Mouse (Mus musculus) erythroid progenitor cell, adult 5-6 weeks (primary cell): ENCODE measurements around the gene Syt12. TPM values are rescaled to one million over a fixed set of nuclear protein-coding genes. Genes with fewer than 3 reads are reported as not detected.
A peak's percentile ranks its signal among the peaks of the same experiment; 100 is the strongest.

Source experiments
- ATAC-seq: replicated peaks from 2 replicates; pipeline ENCODE4 v1.8.0; 2016; ENCODE audit warnings: moderate number of reproducible peaks, mild to moderate bottlenecking, moderate TSS enrichment, inconsistent platforms; ENCODE audit not compliant: poor library complexity, low FRiP score, severe bottlenecking
- total RNA-seq, 2 experiments: library from RNA; stranded (forward) in 1 of 2; stranded (reverse) in 1 of 2; fragments of 150-400 nt in 1 of 2; fragments of 186-747, 209-891 nt in 1 of 2; gene quantifications; 2 replicates each; pipeline versions ENCODE4 v1.2.3 to v1.2.4; 2015 to 2017; ENCODE audit warnings: low replicate concordance in 2 of 2

Gene Syt12
- total RNA-seq, 2 experiments from 2014 or later = not detected

- peak; percentile 77 for ATAC-seq
Measured at GRCm38 (mm10) chr19:4420153-4420910, 56.9 kb downstream of the Syt12 start.

- ATAC-seq = no peak
Measured at GRCm38 (mm10) chr19:4419711-4420110, 57.5 kb downstream of the Syt12 start.

DNA sequence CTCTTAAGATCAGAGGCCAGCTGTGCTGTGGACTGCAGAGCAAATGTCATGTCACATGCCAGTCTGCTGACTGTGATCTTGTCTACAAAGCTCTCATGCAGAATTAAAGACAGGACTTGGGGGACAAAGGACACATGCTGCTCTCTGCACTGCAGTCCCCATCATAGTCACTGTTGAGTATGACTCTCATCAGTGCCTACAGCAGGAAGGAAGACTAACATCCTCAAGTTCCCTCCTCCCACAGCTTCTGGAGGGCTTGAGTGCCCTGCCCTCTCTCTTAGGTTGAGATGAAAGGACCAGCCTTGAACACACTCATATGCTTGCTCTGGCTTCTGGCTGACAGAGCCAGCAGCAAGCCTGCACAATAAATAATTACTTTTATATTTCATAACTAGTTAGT lies 59.5 kb downstream of the Syt12 start:
- no peak for ATAC-seq

- peak; percentile 88 for ATAC-seq
Measured at GRCm38 (mm10) chr19:4417183-4417582, 60.1 kb downstream of the Syt12 start.

DNA sequence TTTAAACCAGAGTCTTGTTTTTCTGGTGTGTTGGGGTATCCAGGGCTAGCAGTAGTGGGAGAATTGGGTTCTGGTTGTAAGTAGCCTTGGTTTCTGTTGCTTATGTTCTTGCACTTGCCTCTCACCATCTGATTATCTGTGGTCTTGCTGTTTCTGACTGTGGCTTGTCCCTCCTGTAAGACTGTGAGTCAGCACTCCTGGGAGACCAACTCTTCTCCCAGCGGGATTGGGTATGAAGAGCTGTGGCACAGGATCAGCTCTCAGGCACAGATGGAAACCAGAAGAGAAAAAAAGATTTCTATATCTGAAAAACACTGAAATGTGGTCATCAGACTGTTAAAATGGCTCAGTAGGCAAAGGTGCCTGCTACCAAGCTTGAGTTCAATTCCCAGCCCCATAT lies 62.6 kb downstream of the Syt12 start:
- no peak for ATAC-seq

- no peak for ATAC-seq
Measured at GRCm38 (mm10) chr19:4409062-4409461, 68.2 kb downstream of the Syt12 start.

DNA sequence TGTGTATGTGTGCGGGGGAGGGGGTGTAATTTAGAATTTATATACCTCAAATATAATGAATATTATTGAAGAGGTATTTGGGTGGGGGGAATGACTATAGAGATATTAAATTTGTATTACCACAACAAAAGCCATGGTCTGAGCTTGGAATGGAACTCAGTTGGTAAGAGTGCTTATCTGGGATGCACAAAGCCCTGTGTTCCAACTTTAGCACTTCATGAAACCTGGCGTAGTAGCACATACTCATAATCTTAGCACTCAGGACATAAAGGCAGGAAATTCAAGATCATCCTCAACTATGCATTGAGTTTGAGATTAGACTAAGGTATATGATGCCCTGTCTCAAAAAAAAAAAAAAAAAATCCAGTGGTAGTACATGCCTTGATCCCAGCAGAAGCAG lies 72.4 kb downstream of the Syt12 start:
- ATAC-seq = no peak

- no peak for ATAC-seq
Measured at GRCm38 (mm10) chr19:4398959-4399358, 78.3 kb downstream of the Syt12 start.

GRCm38 (mm10) chr19:4398630-4398948 lies 78.7 kb downstream of the Syt12 start:
- no peak for ATAC-seq

DNA sequence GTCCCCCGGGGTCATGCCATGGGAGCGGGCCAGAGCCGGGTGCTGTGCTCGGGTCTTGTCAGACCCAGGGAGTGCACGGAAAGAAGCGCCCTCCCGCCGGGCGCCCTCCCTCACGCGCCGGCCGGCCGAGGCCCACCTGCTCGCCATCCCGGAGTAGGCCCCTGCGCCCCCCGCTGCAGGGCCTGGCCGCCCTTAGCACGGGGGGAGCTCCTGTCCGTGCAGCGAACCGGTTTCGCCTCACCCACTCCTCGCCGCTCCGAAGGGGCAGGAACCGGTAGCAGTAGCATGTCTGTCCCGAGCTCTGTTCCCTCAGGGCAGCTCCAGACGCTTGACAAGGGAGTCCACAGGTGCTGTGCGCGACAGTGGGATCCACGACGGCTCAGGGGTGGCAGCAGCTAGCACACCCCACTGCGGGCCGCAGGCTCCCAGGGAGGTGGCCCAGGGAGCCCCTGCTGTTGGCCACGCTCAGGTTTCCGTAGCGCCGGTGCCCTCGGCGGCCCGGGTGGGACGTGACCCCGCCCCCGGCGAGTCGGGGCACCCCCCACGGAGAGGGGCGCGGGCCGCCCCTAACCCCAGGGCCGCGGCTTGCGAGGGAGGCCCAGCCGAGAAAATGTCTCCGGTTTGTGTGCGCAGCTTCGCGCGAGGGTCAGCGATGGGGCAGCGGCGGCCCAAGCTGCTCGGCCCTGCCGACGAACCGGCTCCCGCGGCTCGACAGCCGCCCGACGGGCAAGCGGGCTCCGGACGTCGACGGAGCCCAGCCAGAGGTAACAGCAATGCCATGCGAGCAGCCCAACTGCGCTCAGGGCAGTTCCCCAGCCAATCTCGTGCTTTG lies 79.2 kb downstream of the Syt12 start, which contains the start of gene Kdm2a:
Gene Kdm2a, minus strand, starts transcription at position 488 of the 832 bp plus-strand sequence.
- ATAC-seq = peak; percentile 21; the same call in 1 of the 2 replicates

DNA sequence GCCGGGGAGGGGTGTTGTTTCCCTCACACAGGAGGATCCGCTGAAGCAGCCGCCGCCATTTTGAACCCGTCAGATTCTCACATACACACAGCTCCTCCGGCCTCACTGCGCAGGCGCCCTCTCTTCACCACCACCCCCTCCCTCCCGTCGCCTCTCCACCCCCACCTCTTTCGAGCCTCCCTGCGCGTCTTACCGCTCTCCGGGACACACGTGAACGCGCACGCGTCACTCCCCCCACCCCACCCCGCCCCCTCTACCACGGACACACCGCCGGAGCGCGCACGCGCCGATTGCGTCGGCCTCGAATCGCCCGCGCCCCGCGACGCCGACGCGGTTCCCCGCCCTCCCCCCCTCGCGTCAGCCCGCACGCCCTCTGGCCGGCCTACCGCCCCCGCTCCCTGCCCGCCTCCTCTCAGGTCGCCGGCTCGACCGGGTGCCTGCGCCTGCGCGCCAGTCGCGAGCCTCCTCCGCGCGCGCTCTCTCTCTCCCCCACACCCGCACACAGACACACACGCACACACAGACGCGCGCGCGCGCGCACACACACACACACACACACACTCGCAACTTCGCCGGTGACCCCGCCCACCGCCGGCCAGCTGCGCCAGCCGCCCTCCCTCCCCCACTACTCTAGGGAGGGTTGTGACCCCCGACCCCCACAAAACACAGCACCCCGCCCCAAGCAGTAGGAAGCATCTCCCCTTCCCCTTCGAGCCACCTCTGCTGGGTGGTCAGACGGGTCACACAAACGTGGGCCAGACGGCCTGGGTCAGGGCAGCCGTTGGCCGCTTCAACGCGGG lies 80.0 kb downstream of the Syt12 start:
- ATAC-seq = peak; percentile 84

DNA sequence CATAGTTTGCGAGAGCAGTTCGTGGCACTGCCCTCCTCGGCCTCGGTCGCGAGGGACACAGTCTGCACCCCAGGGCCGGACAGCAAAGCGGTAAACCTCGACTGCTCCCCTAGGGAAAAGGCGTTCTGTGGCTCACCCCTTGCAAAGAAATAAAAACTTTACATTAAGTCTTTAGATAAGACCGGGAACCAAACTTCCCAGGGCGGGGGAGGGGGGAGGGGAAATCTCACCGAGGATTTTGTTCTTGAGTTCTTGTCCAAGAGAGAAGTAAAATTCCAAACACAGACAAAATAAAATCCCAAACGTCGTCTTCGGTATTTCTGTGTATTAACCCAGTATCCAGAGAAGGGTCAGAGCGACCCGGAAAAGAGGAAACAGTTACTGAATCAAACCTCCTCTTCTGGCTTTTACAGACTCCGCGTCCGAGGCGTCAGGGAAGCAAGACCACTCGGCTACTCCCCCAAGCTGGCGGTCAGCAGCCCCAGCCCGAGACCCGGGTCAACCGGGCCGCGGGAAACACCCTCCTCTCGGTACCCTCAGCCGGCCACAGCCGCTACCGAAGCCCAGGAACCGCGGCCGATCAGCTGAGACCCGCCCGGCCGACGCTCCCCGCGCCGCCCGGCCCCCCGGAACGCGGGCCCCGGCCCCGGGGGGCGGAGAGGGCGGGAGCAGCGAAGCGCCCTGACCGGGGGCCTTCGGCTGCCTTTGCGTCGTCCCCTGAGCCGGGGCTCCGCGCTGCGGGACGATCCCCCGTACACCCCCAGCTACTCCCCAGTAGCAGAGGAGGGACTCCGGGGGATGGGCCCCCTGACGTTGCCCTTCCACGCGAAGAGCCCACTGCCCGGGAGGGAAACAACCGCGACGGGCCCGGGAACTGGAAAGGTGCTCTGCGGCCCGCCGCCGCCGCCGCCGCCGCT lies 80.9 kb downstream of the Syt12 start:
- ATAC-seq = peak; percentile 33; the same call in 1 of the 2 replicates

Other genes with a start within 250 kb of the Syt12 start
- gene Pold4, start 245.5 kb downstream of the Syt12 start, total RNA-seq (2015; ENCODE audit: low replicate concordance) = 21.8 and 24.5 TPM in 2 replicates
- gene Pold4, start 245.5 kb downstream of the Syt12 start, total RNA-seq (2017; ENCODE audit: low replicate concordance) = 5.0 and 16.1 TPM in 2 replicates
- 2.2 and 16.8 TPM in 2 replicates for gene Ssh3, start 208.3 kb downstream of the Syt12 start, total RNA-seq (2015; ENCODE audit: low replicate concordance)
- gene Ssh3, start 208.3 kb downstream of the Syt12 start, total RNA-seq (2017; ENCODE audit: low replicate concordance) = 0.90 and 5.2 TPM in 2 replicates
- gene Ankrd13d, start 194.3 kb downstream of the Syt12 start, total RNA-seq (2015; ENCODE audit: low replicate concordance) = 0.72 and 1.3 TPM in 2 replicates
- gene Ankrd13d, start 194.3 kb downstream of the Syt12 start, total RNA-seq (2017; ENCODE audit: low replicate concordance) = 0.39 TPM in 1 of 2 replicates, not detected in the other
- gene Grk2, start 171.2 kb downstream of the Syt12 start, total RNA-seq (2015; ENCODE audit: low replicate concordance) = 71.3 and 72.8 TPM in 2 replicates
- gene Grk2, start 171.2 kb downstream of the Syt12 start, total RNA-seq (2017; ENCODE audit: low replicate concordance) = 40.5 and 47.1 TPM in 2 replicates
- 40.7 and 74.2 TPM in 2 replicates for gene Kdm2a, start 79.2 kb downstream of the Syt12 start, total RNA-seq (2015; ENCODE audit: low replicate concordance)
- 79.4 and 114 TPM in 2 replicates for gene Kdm2a, start 79.2 kb downstream of the Syt12 start, total RNA-seq (2017; ENCODE audit: low replicate concordance)
- not detected in 2 replicates for gene Rhod, start 38.0 kb downstream of the Syt12 start, total RNA-seq (2015; ENCODE audit: low replicate concordance)
- gene Rhod, start 38.0 kb downstream of the Syt12 start, total RNA-seq (2017; ENCODE audit: low replicate concordance) = not detected in 2 replicates
- not detected in 2 replicates for gene 2010003K11Rik, start 21.1 kb upstream of the Syt12 start, total RNA-seq (2015; ENCODE audit: low replicate concordance)
- not detected in 2 replicates for gene 2010003K11Rik, start 21.1 kb upstream of the Syt12 start, total RNA-seq (2017; ENCODE audit: low replicate concordance)
- 21.6 and 42.8 TPM in 2 replicates for gene Pcx, start 33.0 kb upstream of the Syt12 start, total RNA-seq (2015; ENCODE audit: low replicate concordance)
- gene Pcx, start 33.0 kb upstream of the Syt12 start, total RNA-seq (2017; ENCODE audit: low replicate concordance) = 40.8 and 44.3 TPM in 2 replicates
- gene Lrfn4, start 138.2 kb upstream of the Syt12 start, total RNA-seq (2015; ENCODE audit: low replicate concordance) = not detected in 2 replicates
- not detected in 2 replicates for gene Lrfn4, start 138.2 kb upstream of the Syt12 start, total RNA-seq (2017; ENCODE audit: low replicate concordance)
- gene Rce1, start 148.2 kb upstream of the Syt12 start, total RNA-seq (2015; ENCODE audit: low replicate concordance) = 21.6 and 26.4 TPM in 2 replicates
- gene Rce1, start 148.2 kb upstream of the Syt12 start, total RNA-seq (2017; ENCODE audit: low replicate concordance) = 6.6 and 13.5 TPM in 2 replicates
- not detected in 2 replicates for gene Gm960, start 221.2 kb upstream of the Syt12 start, total RNA-seq (2015; ENCODE audit: low replicate concordance)
- gene Gm960, start 221.2 kb upstream of the Syt12 start, total RNA-seq (2017; ENCODE audit: low replicate concordance) = not detected in 2 replicates
- not detected in 2 replicates for gene Sptbn2, start 233.7 kb upstream of the Syt12 start, total RNA-seq (2015; ENCODE audit: low replicate concordance)
- gene Sptbn2, start 233.7 kb upstream of the Syt12 start, total RNA-seq (2017; ENCODE audit: low replicate concordance) = not detected in 2 replicates